Mouse (Mus musculus): ENCODE measurements around the gene Ankfn1. TPM values are rescaled to one million over a fixed set of nuclear protein-coding genes. Genes with fewer than 3 reads are reported as not detected.

The Ankfn1 gene
- polyA plus RNA-seq (2014; fragmentation: Nextera tagmentation; extraction: Ambion mirVana), result 3.7 and 4.4 TPM in 2 replicates

DNA sequence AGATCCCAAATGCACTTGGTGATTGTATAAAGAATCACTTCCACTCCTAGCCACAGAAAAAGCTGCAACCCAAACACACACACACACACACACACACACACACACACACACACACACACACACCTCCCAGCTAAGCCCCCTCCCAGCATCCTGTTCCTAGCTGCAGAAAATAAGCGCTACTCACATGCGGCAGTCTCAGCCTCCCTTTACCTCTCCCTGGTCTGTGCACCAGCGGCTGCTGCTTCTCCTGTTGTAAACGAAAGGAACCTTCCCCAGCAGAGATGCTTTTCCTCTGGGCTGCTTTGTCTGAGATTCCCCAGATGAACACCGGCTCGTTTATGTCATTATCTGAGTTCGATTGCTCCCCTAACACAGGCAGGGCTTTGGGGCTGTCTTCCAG is at the start of gene Ankfn1:
Gene Ankfn1, minus strand, starts transcription at position 223 of the 400 bp plus-strand sequence.
- Histone ChIP-seq H3K4me1 (replicated peaks; ENCODE audit: control insufficient read depth, insufficient read depth, low read length) (no peaks in the 10 kb centered on the region), H3K4me3 (ENCODE audit: low read depth, low read length) (no peak within 1 kb of the TSS), H3K9ac (ENCODE audit: low read length) (no peak within 1 kb of the TSS), H3K36me3 (ENCODE audit: control insufficient read depth, insufficient read depth, low read length) (no peaks in the 10 kb centered on the region), H3K4me2 (ENCODE audit: low read depth, low read length, severe bottlenecking) (no peak within 1 kb of the TSS), H3K27ac (ENCODE audit: low read depth, low read length) (no peak within 1 kb of the TSS), H3K9me3 (ENCODE audit: control insufficient read depth, low read length) (no peaks in the 10 kb centered on the region), H3K27me3 (ENCODE audit: control insufficient read depth, insufficient read depth, low read length) (no peaks in the 10 kb centered on the region)
- WGBS, result 42% methylated on average over 7 of the region's 7 CpGs
- DNase-seq (ENCODE audit: low spot score), result no peak
- ATAC-seq (replicated peaks; ENCODE audit: low FRiP score), result no peak

DNA sequence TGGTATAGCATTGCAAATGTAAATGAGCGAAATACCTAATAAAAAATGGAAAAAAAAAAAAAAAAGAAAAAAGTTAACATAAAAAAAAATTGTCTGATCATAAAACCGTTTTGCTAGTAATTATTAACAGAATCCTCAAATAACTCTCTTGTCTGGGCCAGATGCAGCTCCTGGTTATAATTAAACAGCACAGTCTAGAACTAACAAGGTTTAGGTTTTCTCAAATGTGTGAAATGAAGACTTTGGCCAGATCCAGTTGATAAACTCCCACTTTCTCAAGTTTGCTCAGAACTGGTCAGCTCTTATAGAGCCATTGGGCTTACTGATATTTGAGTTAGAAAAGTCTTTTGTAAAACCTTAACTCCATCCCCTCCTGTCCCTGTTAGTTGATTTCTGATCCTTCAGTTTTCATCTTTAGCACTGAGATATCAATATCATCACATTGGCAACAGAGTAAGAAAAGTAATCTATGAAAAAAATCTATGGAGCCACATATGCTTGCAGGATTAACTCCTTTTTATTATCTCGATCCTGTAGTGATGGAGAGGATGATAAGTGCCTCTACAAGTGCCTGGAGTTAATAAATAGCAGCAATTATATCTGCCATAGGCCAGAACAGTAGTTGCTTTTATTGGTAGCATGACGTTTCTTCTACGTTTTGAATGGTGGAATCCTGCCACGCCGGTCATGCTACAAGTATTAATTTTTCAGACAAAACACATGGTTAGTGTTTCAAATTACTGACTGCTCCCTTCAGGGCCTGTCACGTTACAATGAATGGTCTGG is 46.4 kb upstream of the Ankfn1 start:
- ATAC-seq (replicated peaks; ENCODE audit: low FRiP score), result no peak
- no peaks in the 10 kb centered on the region for H3K4me1 ChIP-seq (replicated peaks; ENCODE audit: control insufficient read depth, insufficient read depth, low read length)
- H3K27ac ChIP-seq (ENCODE audit: low read depth, low read length), result no peak overlapping the region
- no peaks in the 10 kb centered on the region for H3K36me3 ChIP-seq (ENCODE audit: control insufficient read depth, insufficient read depth, low read length)
- DNase-seq (ENCODE audit: low spot score), result no peak
- no peaks in the 10 kb centered on the region for H3K27me3 ChIP-seq (ENCODE audit: control insufficient read depth, insufficient read depth, low read length)
- H3K9ac ChIP-seq (ENCODE audit: low read length), result no peak overlapping the region
- H3K4me3 ChIP-seq (ENCODE audit: low read depth, low read length), result no peak overlapping the region
- no peak overlapping the region for H3K4me2 ChIP-seq (ENCODE audit: low read depth, low read length, severe bottlenecking)
- 78% methylated on average over 8 of the region's 8 CpGs for WGBS
- H3K9me3 ChIP-seq (ENCODE audit: control insufficient read depth, low read length), result no peaks in the 10 kb centered on the region

- Histone ChIP-seq H3K27me3 (ENCODE audit: control insufficient read depth, insufficient read depth, low read length) (no peaks in the 10 kb centered on the region), H3K4me2 (ENCODE audit: low read depth, low read length, severe bottlenecking) (no peak overlapping the region), H3K4me1 (replicated peaks; ENCODE audit: control insufficient read depth, insufficient read depth, low read length) (no peaks in the 10 kb centered on the region), H3K9me3 (ENCODE audit: control insufficient read depth, low read length) (no peaks in the 10 kb centered on the region), H3K36me3 (ENCODE audit: control insufficient read depth, insufficient read depth, low read length) (no peaks in the 10 kb centered on the region), H3K4me3 (ENCODE audit: low read depth, low read length) (no peak overlapping the region), H3K9ac (ENCODE audit: low read length) (no peak overlapping the region), H3K27ac (ENCODE audit: low read depth, low read length) (no peak overlapping the region)
- no peak for DNase-seq (ENCODE audit: low spot score)
- ATAC-seq (replicated peaks; ENCODE audit: low FRiP score), result no peak
- 15% methylated on average over 4 of the region's 4 CpGs for WGBS
Observed at GRCm38 (mm10) chr11:89818594-89818993, 41.1 kb upstream of the Ankfn1 start.

- H3K36me3 ChIP-seq (ENCODE audit: control insufficient read depth, insufficient read depth, low read length), result no peaks in the 10 kb centered on the region
- ATAC-seq (replicated peaks; ENCODE audit: low FRiP score), result no peak
- WGBS, result 85% methylated on average over 1 of the region's 1 CpGs
Observed at GRCm38 (mm10) chr11:89811403-89811802, 34.0 kb upstream of the Ankfn1 start.

DNA sequence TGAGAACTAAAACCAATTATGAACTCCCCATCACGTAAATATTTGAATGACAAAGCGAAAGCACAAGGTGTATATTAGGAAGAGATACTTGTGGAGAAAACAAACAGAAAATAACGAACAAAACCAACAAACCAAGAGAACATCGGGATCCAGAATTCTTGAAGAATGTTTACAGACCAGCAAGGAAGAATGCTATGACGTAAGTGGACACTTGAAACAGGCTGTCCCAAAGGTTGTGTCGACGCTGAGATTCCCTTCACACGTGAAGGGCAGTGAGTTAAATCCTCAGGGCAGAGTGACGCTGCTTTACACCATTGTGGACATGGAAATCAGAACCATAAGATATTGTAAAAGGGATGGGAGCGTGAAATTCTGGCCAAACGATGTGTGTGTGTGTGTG is 30.5 kb upstream of the Ankfn1 start:
- no peak overlapping the region for H3K4me3 ChIP-seq (ENCODE audit: low read depth, low read length)
- H3K36me3 ChIP-seq (ENCODE audit: control insufficient read depth, insufficient read depth, low read length), result no peaks in the 10 kb centered on the region
- ATAC-seq (replicated peaks; ENCODE audit: low FRiP score) (no peak), DNase-seq (ENCODE audit: low spot score) (no peak)
- no peaks in the 10 kb centered on the region for H3K9me3 ChIP-seq (ENCODE audit: control insufficient read depth, low read length)
- WGBS, result 85% methylated on average over 11 of the region's 11 CpGs
- H3K27me3 ChIP-seq (ENCODE audit: control insufficient read depth, insufficient read depth, low read length), result no peaks in the 10 kb centered on the region
- no peak overlapping the region for H3K4me2 ChIP-seq (ENCODE audit: low read depth, low read length, severe bottlenecking)
- H3K27ac ChIP-seq (ENCODE audit: low read depth, low read length), result no peak overlapping the region
- H3K9ac ChIP-seq (ENCODE audit: low read length), result no peak overlapping the region
- no peaks in the 10 kb centered on the region for H3K4me1 ChIP-seq (replicated peaks; ENCODE audit: control insufficient read depth, insufficient read depth, low read length)

More at GRCm38 (mm10) chr11:89811403-89811802, 34.0 kb upstream of the Ankfn1 start:
- no peak for DNase-seq (ENCODE audit: low spot score)
- H3K4me1 ChIP-seq (replicated peaks; ENCODE audit: control insufficient read depth, insufficient read depth, low read length), result no peaks in the 10 kb centered on the region
- no peak overlapping the region for H3K27ac ChIP-seq (ENCODE audit: low read depth, low read length)
- no peak overlapping the region for H3K4me3 ChIP-seq (ENCODE audit: low read depth, low read length)
- no peak overlapping the region for H3K4me2 ChIP-seq (ENCODE audit: low read depth, low read length, severe bottlenecking)
- H3K9me3 ChIP-seq (ENCODE audit: control insufficient read depth, low read length), result no peaks in the 10 kb centered on the region
- no peak overlapping the region for H3K9ac ChIP-seq (ENCODE audit: low read length)
- no peaks in the 10 kb centered on the region for H3K27me3 ChIP-seq (ENCODE audit: control insufficient read depth, insufficient read depth, low read length)

- Histone ChIP-seq H3K9me3 (ENCODE audit: control insufficient read depth, low read length) (no peaks in the 10 kb centered on the region), H3K27ac (ENCODE audit: low read depth, low read length) (no peak overlapping the region), H3K36me3 (ENCODE audit: control insufficient read depth, insufficient read depth, low read length) (no peaks in the 10 kb centered on the region), H3K27me3 (ENCODE audit: control insufficient read depth, insufficient read depth, low read length) (no peaks in the 10 kb centered on the region), H3K4me2 (ENCODE audit: low read depth, low read length, severe bottlenecking) (no peak overlapping the region), H3K4me1 (replicated peaks; ENCODE audit: control insufficient read depth, insufficient read depth, low read length) (no peaks in the 10 kb centered on the region), H3K4me3 (ENCODE audit: low read depth, low read length) (no peak overlapping the region), H3K9ac (ENCODE audit: low read length) (no peak overlapping the region)
- no peak for DNase-seq (ENCODE audit: low spot score)
- no peak for ATAC-seq (replicated peaks; ENCODE audit: low FRiP score)
- 63% methylated on average over 5 of the region's 5 CpGs for WGBS
Observed at GRCm38 (mm10) chr11:89804822-89805221, 27.4 kb upstream of the Ankfn1 start.

DNA sequence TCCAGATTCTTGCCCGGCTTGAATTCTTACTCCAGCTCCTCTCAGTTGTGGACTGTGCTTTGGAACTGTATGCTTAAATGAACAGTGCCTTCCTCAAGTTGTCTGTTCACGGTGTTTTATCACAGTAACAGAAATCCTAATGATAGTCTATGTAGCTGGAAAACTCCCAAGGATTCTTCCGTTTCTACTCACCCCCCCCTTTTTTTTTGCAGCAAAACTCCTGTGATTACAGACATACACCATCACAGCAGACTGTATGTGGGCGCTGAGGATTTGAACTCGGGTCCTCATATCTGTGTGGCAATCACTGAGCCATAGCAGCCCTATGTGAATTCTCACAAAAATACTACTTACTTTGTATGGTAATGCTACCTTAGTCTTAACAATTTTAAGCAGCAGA is 26.5 kb upstream of the Ankfn1 start:
- Histone ChIP-seq H3K36me3 (ENCODE audit: control insufficient read depth, insufficient read depth, low read length) (no peaks in the 10 kb centered on the region), H3K9ac (ENCODE audit: low read length) (no peak overlapping the region), H3K27me3 (ENCODE audit: control insufficient read depth, insufficient read depth, low read length) (no peaks in the 10 kb centered on the region), H3K4me2 (ENCODE audit: low read depth, low read length, severe bottlenecking) (no peak overlapping the region), H3K4me1 (replicated peaks; ENCODE audit: control insufficient read depth, insufficient read depth, low read length) (no peaks in the 10 kb centered on the region), H3K27ac (ENCODE audit: low read depth, low read length) (no peak overlapping the region), H3K4me3 (ENCODE audit: low read depth, low read length) (no peak overlapping the region), H3K9me3 (ENCODE audit: control insufficient read depth, low read length) (no peaks in the 10 kb centered on the region)
- 79% methylated on average over 5 of the region's 5 CpGs for WGBS
- ATAC-seq (replicated peaks; ENCODE audit: low FRiP score), result no peak
- DNase-seq (ENCODE audit: low spot score), result no peak

DNA sequence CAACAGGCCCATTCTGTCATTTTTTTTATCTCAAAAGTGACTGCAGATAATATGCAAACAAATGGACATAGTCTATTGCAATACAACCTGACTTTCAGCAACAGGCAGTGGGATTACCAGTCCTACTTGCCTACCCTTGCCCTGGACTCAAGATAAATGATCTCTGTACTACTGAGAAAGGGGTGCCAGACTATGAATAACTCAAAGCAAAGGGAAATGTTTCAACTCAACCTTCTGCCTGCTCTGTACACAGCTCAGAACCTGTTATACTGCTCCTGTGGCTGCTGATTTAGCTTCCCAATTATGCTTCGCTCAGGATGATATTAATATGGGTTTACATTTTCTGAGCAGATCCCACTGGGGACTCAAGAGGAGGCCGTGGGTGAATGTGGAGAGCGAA is 15.3 kb upstream of the Ankfn1 start:
- Histone ChIP-seq H3K4me3 (ENCODE audit: low read depth, low read length) (no peak overlapping the region), H3K4me2 (ENCODE audit: low read depth, low read length, severe bottlenecking) (no peak overlapping the region), H3K9ac (ENCODE audit: low read length) (no peak overlapping the region), H3K27me3 (ENCODE audit: control insufficient read depth, insufficient read depth, low read length) (no peaks in the 10 kb centered on the region), H3K9me3 (ENCODE audit: control insufficient read depth, low read length) (no peaks in the 10 kb centered on the region), H3K36me3 (ENCODE audit: control insufficient read depth, insufficient read depth, low read length) (no peaks in the 10 kb centered on the region), H3K27ac (ENCODE audit: low read depth, low read length) (no peak overlapping the region), H3K4me1 (replicated peaks; ENCODE audit: control insufficient read depth, insufficient read depth, low read length) (no peaks in the 10 kb centered on the region)
- no peak for DNase-seq (ENCODE audit: low spot score)
- no peak for ATAC-seq (replicated peaks; ENCODE audit: low FRiP score)
- WGBS, result 81% methylated on average over 3 of the region's 3 CpGs

GRCm38 (mm10) chr11:89776070-89776469 is 1.4 kb downstream of the Ankfn1 start:
- WGBS, result 74% methylated on average over 3 of the region's 3 CpGs

More at GRCm38 (mm10) chr11:89776070-89776469, 1.4 kb downstream of the Ankfn1 start:
- no peaks in the 10 kb centered on the region for H3K36me3 ChIP-seq (ENCODE audit: control insufficient read depth, insufficient read depth, low read length)
- DNase-seq (ENCODE audit: low spot score) (no peak), ATAC-seq (replicated peaks; ENCODE audit: low FRiP score) (no peak)
- no peaks in the 10 kb centered on the region for H3K4me1 ChIP-seq (replicated peaks; ENCODE audit: control insufficient read depth, insufficient read depth, low read length)
- H3K4me2 ChIP-seq (ENCODE audit: low read depth, low read length, severe bottlenecking), result no peak overlapping the region
- no peak overlapping the region for H3K9ac ChIP-seq (ENCODE audit: low read length)
- H3K9me3 ChIP-seq (ENCODE audit: control insufficient read depth, low read length), result no peaks in the 10 kb centered on the region
- H3K4me3 ChIP-seq (ENCODE audit: low read depth, low read length), result no peak overlapping the region
- H3K27me3 ChIP-seq (ENCODE audit: control insufficient read depth, insufficient read depth, low read length), result no peaks in the 10 kb centered on the region
- H3K27ac ChIP-seq (ENCODE audit: low read depth, low read length), result no peak overlapping the region
